Mouse (Mus musculus) myocyte (in vitro differentiated cells): ENCODE measurements around the gene Gm4763.

Source experiments
- CEBPB ChIP-seq: IDR thresholded peaks from 2 replicates; pipeline ENCODE4 v1.6.1; 2011; ENCODE audit warnings: mild to moderate bottlenecking, moderate library complexity; ENCODE audit not compliant: poor library complexity, insufficient read depth, severe bottlenecking
- E2F4 ChIP-seq: IDR thresholded peaks from one replicate; pipeline ENCODE4 v1.6.1; 2011; ENCODE audit warnings: mild to moderate bottlenecking, control low read depth, moderate library complexity; ENCODE audit not compliant: insufficient read depth
- MAX ChIP-seq: IDR thresholded peaks from one replicate; pipeline ENCODE4 v1.6.1; 2011; ENCODE audit warnings: low read depth, mild to moderate bottlenecking, control low read depth
- MYOD1 ChIP-seq, 3 experiments: IDR thresholded peaks; one replicate each; pipeline ENCODE4 v1.6.1; 2011; ENCODE audit warnings: control low read depth in 2 of 3, low read depth in 2 of 3, mild to moderate bottlenecking in 2 of 3, moderate library complexity in 1 of 3; ENCODE audit not compliant: insufficient read length in 2 of 3, control insufficient read depth in 1 of 3
- MYOG ChIP-seq, 3 experiments: IDR thresholded peaks; one replicate each; pipeline ENCODE4 v1.6.1; 2011; ENCODE audit warnings: control low read depth in 2 of 3, low read depth in 2 of 3, mild to moderate bottlenecking in 2 of 3; ENCODE audit not compliant: insufficient read length in 2 of 3, control insufficient read depth in 1 of 3, insufficient read depth in 1 of 3
- POLR2A ChIP-seq: IDR thresholded peaks from one replicate; pipeline ENCODE4 v1.6.1; 2011; ENCODE audit warnings: low read depth, mild to moderate bottlenecking, control low read depth, moderate library complexity; ENCODE audit not compliant: insufficient read length
- POLR2AphosphoS2 ChIP-seq: IDR thresholded peaks from one replicate; pipeline ENCODE4 v1.6.1; 2011; ENCODE audit warnings: low read depth, control low read depth; ENCODE audit not compliant: insufficient read length
- REST ChIP-seq: IDR thresholded peaks from one replicate; pipeline ENCODE4 v1.6.1; 2011; ENCODE audit warnings: mild to moderate bottlenecking, control low read depth, moderate library complexity; ENCODE audit not compliant: insufficient read depth, insufficient read length
- TCF12 ChIP-seq: IDR thresholded peaks from one replicate; pipeline ENCODE4 v1.6.1; 2011; ENCODE audit warnings: mild to moderate bottlenecking, control low read depth; ENCODE audit not compliant: poor library complexity, insufficient read depth, severe bottlenecking
- TCF3 ChIP-seq: IDR thresholded peaks from one replicate; pipeline ENCODE4 v1.6.1; 2011; ENCODE audit warnings: low read depth, control low read depth; ENCODE audit not compliant: insufficient read length
- USF1 ChIP-seq: IDR thresholded peaks from one replicate; pipeline ENCODE4 v1.6.1; 2011; ENCODE audit warnings: low read depth, mild to moderate bottlenecking, control low read depth, moderate library complexity

GRCm38 (mm10) chr7:24715039-24715438 lies 11.7 kb downstream of the Gm4763 start:
- TF ChIP-seq POLR2AphosphoS2 = no peak
- no peak for TF ChIP-seq POLR2A
- TF ChIP-seq REST = no peak
- TF ChIP-seq USF1 = no peak
- TF ChIP-seq MAX = no peak
- TF ChIP-seq TCF12 = no peak
- no peak for TF ChIP-seq E2F4
- TF ChIP-seq MYOG (IDR thresholded peaks at IDR 0.05; ENCODE audit: control insufficient read depth in 1 of 3, insufficient read depth in 1 of 3, insufficient read length in 2 of 3, low read depth in 2 of 3) = no peak
- no peak for TF ChIP-seq TCF3
- TF ChIP-seq CEBPB = no peak
- no peak for TF ChIP-seq MYOD1 (IDR thresholded peaks at IDR 0.05; ENCODE audit: control insufficient read depth in 1 of 3, insufficient read length in 2 of 3, low read depth in 2 of 3)
